Mouse (Mus musculus) E14TG2a.4 (cell line): ENCODE data around the gene Nedd9.

Source experiments
- H3K27me3 ChIP-seq: 2 replicates; pipeline ENCODE4 v1.6.1; 2014; ENCODE audit warnings: low read length, control low read depth; ENCODE audit not compliant: insufficient read depth
- H3K36me3 ChIP-seq: 2 replicates; pipeline ENCODE4 v1.6.1; 2014; ENCODE audit warnings: low read length, control low read depth; ENCODE audit not compliant: insufficient read depth
- H3K4me1 ChIP-seq: replicated peaks from 2 replicates; pipeline ENCODE4 v1.6.1; 2014; ENCODE audit warnings: low read depth, low read length, control low read depth
- H3K4me3 ChIP-seq: replicated peaks from 2 replicates; pipeline ENCODE4 v1.5.1; 2014; ENCODE audit warnings: mild to moderate bottlenecking, low read length
- H3K9me3 ChIP-seq: 2 replicates; pipeline ENCODE4 v1.6.1; 2014; ENCODE audit warnings: low read length, control low read depth
- CTCF ChIP-seq: conservative IDR thresholded peaks from 2 replicates; pipeline ENCODE4 v1.5.1; 2014; ENCODE audit warnings: low read length
- NANOG ChIP-seq: IDR thresholded peaks from 2 replicates; pipeline ENCODE4 v1.6.1; 2014; ENCODE audit warnings: borderline replicate concordance, low read length, mixed read lengths
- POU5F1 ChIP-seq: IDR thresholded peaks from 2 replicates; pipeline ENCODE4 v1.6.1; 2014; ENCODE audit warnings: low read length, borderline replicate concordance

Gene Nedd9

GRCm38 (mm10) chr13:41350589-41350988 lies 136.6 kb downstream of the Nedd9 start:
- H3K27me3 ChIP-seq: peaks cover 10% of the 10 kb centered on the region
- no peak overlapping the region for H3K4me3 ChIP-seq
- TF ChIP-seq CTCF (no peak), NANOG (no peak), POU5F1 (no peak)
- no peaks in the 10 kb centered on the region for H3K36me3 ChIP-seq
- no peaks in the 10 kb centered on the region for H3K9me3 ChIP-seq
- H3K4me1 ChIP-seq: peaks cover 12% of the 10 kb centered on the region

GRCm38 (mm10) chr13:41349770-41350169 lies 137.4 kb downstream of the Nedd9 start:
- no peak for TF ChIP-seq NANOG
- TF ChIP-seq CTCF: no peak
- TF ChIP-seq POU5F1: no peak
- Histone ChIP-seq H3K4me3 (no peak overlapping the region), H3K9me3 (no peaks in the 10 kb centered on the region), H3K36me3 (no peaks in the 10 kb centered on the region), H3K27me3 (peaks cover 6% of the 10 kb centered on the region), H3K4me1 (peaks cover 12% of the 10 kb centered on the region)

- no peaks in the 10 kb centered on the region for H3K36me3 ChIP-seq
- H3K4me3 ChIP-seq: no peak overlapping the region
- peaks cover 16% of the 10 kb centered on the region for H3K27me3 ChIP-seq
- H3K4me1 ChIP-seq: peaks cover 12% of the 10 kb centered on the region
- H3K9me3 ChIP-seq: no peaks in the 10 kb centered on the region
- no peak for TF ChIP-seq CTCF
- TF ChIP-seq POU5F1: no peak
- no peak for TF ChIP-seq NANOG
These were observed 141.4 kb downstream of the Nedd9 start for GRCm38 (mm10) chr13:41345756-41346155.

- H3K27me3 ChIP-seq: peaks cover 17% of the 10 kb centered on the region
- H3K4me3 ChIP-seq: no peak overlapping the region
- peaks cover 12% of the 10 kb centered on the region for H3K4me1 ChIP-seq
- H3K9me3 ChIP-seq: no peaks in the 10 kb centered on the region
- H3K36me3 ChIP-seq: no peaks in the 10 kb centered on the region
- TF ChIP-seq NANOG (no peak), POU5F1 (no peak), CTCF (no peak)
These were observed 141.9 kb downstream of the Nedd9 start for GRCm38 (mm10) chr13:41345306-41345705.

- no peaks in the 10 kb centered on the region for H3K36me3 ChIP-seq
- peaks cover 27% of the 10 kb centered on the region for H3K27me3 ChIP-seq
- no peak overlapping the region for H3K4me3 ChIP-seq
- TF ChIP-seq POU5F1: no peak
- no peak for TF ChIP-seq CTCF
- TF ChIP-seq NANOG: no peak
- peaks cover 8% of the 10 kb centered on the region for H3K4me1 ChIP-seq
- H3K9me3 ChIP-seq: no peaks in the 10 kb centered on the region
These were observed 143.3 kb downstream of the Nedd9 start for GRCm38 (mm10) chr13:41343887-41344266.

- TF ChIP-seq NANOG (no peak), POU5F1 (no peak), CTCF (no peak)
- Histone ChIP-seq H3K9me3 (no peaks in the 10 kb centered on the region), H3K4me3 (no peak overlapping the region), H3K4me1 (0 out of 2 replicates have a peak, but pooled peaks cover 4% of the 10 kb centered on the region), H3K36me3 (no peaks in the 10 kb centered on the region), H3K27me3 (peaks cover 31% of the 10 kb centered on the region)
These were observed 143.8 kb downstream of the Nedd9 start for GRCm38 (mm10) chr13:41343163-41343886.

GRCm38 (mm10) chr13:41341422-41341821 lies 145.7 kb downstream of the Nedd9 start:
- Histone ChIP-seq H3K4me3 (no peak overlapping the region), H3K27me3 (peaks cover 37% of the 10 kb centered on the region), H3K9me3 (no peaks in the 10 kb centered on the region), H3K36me3 (no peaks in the 10 kb centered on the region), H3K4me1 (0 out of 2 replicates have a peak, but pooled peaks cover 4% of the 10 kb centered on the region)
- TF ChIP-seq CTCF (no peak), NANOG (no peak), POU5F1 (no peak)

GRCm38 (mm10) chr13:41339653-41340351 lies 147.4 kb downstream of the Nedd9 start:
- 0 out of 2 replicates have a peak, but pooled peaks cover 4% of the 10 kb centered on the region for H3K4me1 ChIP-seq
- no peak for TF ChIP-seq NANOG
- TF ChIP-seq POU5F1: no peak
- no peak for TF ChIP-seq CTCF

GRCm38 (mm10) chr13:41339195-41339594 lies 148.0 kb downstream of the Nedd9 start:
- peaks cover 40% of the 10 kb centered on the region for H3K27me3 ChIP-seq

More at GRCm38 (mm10) chr13:41339653-41340351, 147.4 kb downstream of the Nedd9 start:
- Histone ChIP-seq H3K4me3 (peak overlapping the region; percentile 45), H3K27me3 (peaks cover 44% of the 10 kb centered on the region), H3K36me3 (no peaks in the 10 kb centered on the region), H3K9me3 (no peaks in the 10 kb centered on the region)

More at GRCm38 (mm10) chr13:41339195-41339594, 148.0 kb downstream of the Nedd9 start:
- Histone ChIP-seq H3K36me3 (no peaks in the 10 kb centered on the region), H3K9me3 (no peaks in the 10 kb centered on the region), H3K4me1 (0 out of 2 replicates have a peak, but pooled peaks cover 5% of the 10 kb centered on the region), H3K4me3 (no peak overlapping the region)
- TF ChIP-seq CTCF (no peak), POU5F1 (no peak), NANOG (no peak)
